Mouse (Mus musculus) adrenal gland, adult 2 months (tissue): ENCODE measurements around the gene Cstf1. TPM values are rescaled to one million over a fixed set of nuclear protein-coding genes. Genes with fewer than 3 reads are reported as not detected.
A peak's percentile ranks its signal among the peaks of the same experiment; 100 is the strongest.

ENCODE experiments used
- DNase-seq: peaks from one replicate; pipeline ENCODE4 v3.0.0; 2021
- polyA plus RNA-seq: library from polyadenylated mRNA; depleted of rRNA; stranded (reverse); fragments of >200 nt; gene quantifications from 2 replicates; pipeline ENCODE4 v1.2.3, GENCODE M21; 2012; rRNA removed
- total RNA-seq, 2 experiments: library from RNA; stranded (reverse); gene quantifications; 2 replicates each; pipeline ENCODE4 v1.2.3; 2021

Gene Cstf1
- total and polyA plus RNA-seq, 3 experiments, result 30.1 to 33.4 (median 31.5) TPM

DNA sequence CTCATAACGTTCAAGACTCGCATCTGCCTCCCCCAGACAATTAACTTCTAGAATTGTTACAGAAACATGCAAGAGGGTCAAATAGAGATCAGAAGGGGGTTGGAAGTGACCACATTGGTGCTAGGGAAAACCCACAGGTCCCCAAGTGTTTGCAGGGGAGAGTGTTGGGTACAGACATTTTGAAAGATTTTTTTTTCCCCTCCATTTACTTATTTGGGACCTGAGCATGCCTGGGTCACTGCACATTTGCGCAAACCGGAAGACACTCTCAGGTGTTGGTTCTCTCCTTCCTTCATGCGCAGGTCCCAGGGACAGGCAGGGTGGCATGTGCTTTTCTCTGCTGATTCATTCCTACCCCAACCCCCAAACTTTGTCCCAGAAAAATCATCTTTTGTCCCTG, 46.4 kb downstream of the Cstf1 start:
- no peak for DNase-seq

DNA sequence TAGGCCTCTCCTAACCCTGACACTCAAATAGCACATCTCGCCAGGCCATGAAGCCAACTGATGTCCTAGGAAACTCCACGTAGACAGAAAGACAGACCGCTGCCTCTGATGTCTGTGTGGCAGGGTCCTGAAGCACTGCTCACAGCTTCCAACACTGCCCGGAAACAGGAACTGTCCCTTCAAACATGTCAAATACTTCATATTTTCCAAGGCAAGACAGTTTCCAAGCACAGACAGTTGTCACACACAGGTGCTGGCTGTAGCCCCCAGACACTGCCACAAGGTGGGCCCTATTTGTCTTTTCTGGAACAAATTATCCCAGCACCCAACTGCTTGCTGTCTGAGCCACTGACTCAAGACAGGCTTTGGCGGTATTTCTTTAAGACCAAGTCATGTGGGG, 47.7 kb downstream of the Cstf1 start:
- no peak for DNase-seq

GRCm38 (mm10) chr2:172430609-172431008, 60.1 kb downstream of the Cstf1 start:
- DNase-seq, result peak; percentile 34

Other genes with a start within 250 kb of the Cstf1 start
- gene Mc3r, start 122.2 kb upstream of the Cstf1 start, total RNA-seq, result not detected
- 0.04 TPM in 1 of 2 replicates, not detected in the other for gene Mc3r, start 122.2 kb upstream of the Cstf1 start, polyA plus RNA-seq
- 10 to 100 TPM; 28.2 to 32.2 TPM for gene Fam210b, start 25.1 kb upstream of the Cstf1 start, total RNA-seq
- 47.1 and 48.5 TPM in 2 replicates for gene Fam210b, start 25.1 kb upstream of the Cstf1 start, polyA plus RNA-seq
- 1 to 10 TPM; 1.8 to 2.7 TPM for gene Aurka, start 146 bp upstream of the Cstf1 start, total RNA-seq
- 1.3 and 2.0 TPM in 2 replicates for gene Aurka, start 146 bp upstream of the Cstf1 start, polyA plus RNA-seq
- gene Cass4, start 23.1 kb downstream of the Cstf1 start, total RNA-seq, result under 1 TPM in 1 of 2 experiments, not detected in 1; 0.28 TPM
- 0.17 and 0.22 TPM in 2 replicates for gene Cass4, start 23.1 kb downstream of the Cstf1 start, polyA plus RNA-seq
- 10 to 100 TPM; 73.1 to 84.2 TPM for gene Rtf2, start 69.9 kb downstream of the Cstf1 start, total RNA-seq
- gene Rtf2, start 69.9 kb downstream of the Cstf1 start, polyA plus RNA-seq, result 27.1 and 31.9 TPM in 2 replicates
- gene Gcnt7, start 87.9 kb downstream of the Cstf1 start, total RNA-seq, result not detected
- not detected in 2 replicates for gene Gcnt7, start 87.9 kb downstream of the Cstf1 start, polyA plus RNA-seq
- gene Fam209, start 101.8 kb downstream of the Cstf1 start, total RNA-seq, result not detected
- gene Fam209, start 101.8 kb downstream of the Cstf1 start, polyA plus RNA-seq, result 0.17 and 0.31 TPM in 2 replicates
- gene Tfap2c, start 178.9 kb downstream of the Cstf1 start, total RNA-seq, result not detected
- gene Tfap2c, start 178.9 kb downstream of the Cstf1 start, polyA plus RNA-seq, result not detected in 2 replicates